Mouse (Mus musculus) spleen, postnatal 36 days (tissue): ENCODE data around the gene Plekhg3.

Experiments used
- DNase-seq, 2 experiments: peaks; one replicate each; pipeline ENCODE4 v3.0.0; 2022; ENCODE audit warnings: low spot score in 2 of 2, mixed read lengths in 1 of 2

The Plekhg3 gene

GRCm38 (mm10) chr12:76619847-76620246 is 89.2 kb downstream of the Plekhg3 start:
- DNase-seq = no peak

DNA sequence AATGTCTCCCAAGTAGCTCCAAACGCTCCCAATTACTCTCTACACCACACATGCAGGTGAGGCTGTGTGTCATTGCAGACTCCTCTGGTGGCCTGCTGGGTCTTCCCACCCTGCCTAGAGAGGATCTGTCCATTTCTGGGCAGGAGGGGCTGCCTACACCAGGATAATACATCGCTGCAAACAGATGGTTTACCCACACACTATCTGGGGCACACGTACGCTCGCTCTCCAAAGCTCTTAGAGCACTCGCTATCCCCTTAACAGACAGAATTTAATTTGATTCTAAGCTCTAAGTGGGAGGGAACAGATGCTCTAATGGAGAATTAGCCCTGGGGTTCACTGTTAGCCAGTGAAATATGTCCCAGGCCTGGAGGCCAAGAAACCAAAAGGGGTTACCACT is 92.7 kb downstream of the Plekhg3 start:
- no peak for DNase-seq
